Mouse (Mus musculus): ENCODE data around the gene Sorcs2. TPM values are rescaled to one million over a fixed set of nuclear protein-coding genes. Genes with fewer than 3 reads are reported as not detected.

The Sorcs2 gene
- total and polyA plus RNA-seq, 3 experiments: 0.42 to 1.6 (median 0.46) TPM

GRCm38 (mm10) chr5:36069503-36070360, 328.2 kb downstream of the Sorcs2 start:
- H3K4me1 ChIP-seq (ENCODE audit: control insufficient read depth in 1 of 2, insufficient read depth in 2 of 2): no peaks in the 10 kb centered on the region
- H3K36me3 ChIP-seq (replicated peaks in 1 of 2; ENCODE audit: control insufficient read depth in 1 of 2, insufficient read depth in 1 of 2, low read length in 1 of 2): no peaks in the 10 kb centered on the region
- TF ChIP-seq GABPA (IDR thresholded peaks at IDR 0.05; ENCODE audit: insufficient replicate concordance, low read depth, low read length) (no peak), MYC (IDR thresholded peaks at IDR 0.05; ENCODE audit: low read depth, low read length) (no peak), JUND (conservative IDR thresholded peaks at IDR 0.05; ENCODE audit: low read depth, low read length) (no peak), MAZ (IDR thresholded peaks at IDR 0.05; ENCODE audit: low read depth, low read length) (no peak), USF1 (IDR thresholded peaks at IDR 0.05; ENCODE audit: low read depth, low read length) (no peak), POLR2AphosphoS2 (IDR thresholded peaks at IDR 0.05; ENCODE audit: low read depth, low read length) (no peak), ELF1 (IDR thresholded peaks at IDR 0.05; ENCODE audit: low read depth, low read length) (no peak), MAFK (IDR thresholded peaks at IDR 0.05; ENCODE audit: insufficient replicate concordance, low read length) (no peak)
- no peak overlapping the region for H3K4me2 ChIP-seq (ENCODE audit: insufficient read depth, low read depth, poor library complexity, severe bottlenecking)
- in situ Hi-C loops (cut with MboI; ENCODE audit: low pct_ligation_motif_present, low pct_unique_long_range_greater_than_20kb, low sequenced_read_pairs): no loop called here
- peaks cover 18% of the 10 kb centered on the region for H3K9me3 ChIP-seq (replicated peaks; ENCODE audit: low read length)
- H3K79me2 ChIP-seq (replicated peaks; ENCODE audit: control insufficient read depth, extremely low read depth, insufficient read depth, poor library complexity, severe bottlenecking): no peaks in the 10 kb centered on the region
- no peak overlapping the region for H3K4me3 ChIP-seq (replicated peaks in 1 of 3; ENCODE audit: low read depth in 2 of 3, low read length in 2 of 3, poor library complexity in 1 of 3)
- no peak overlapping the region for H3K9ac ChIP-seq (ENCODE audit: insufficient read depth, low read depth)
- H3K27ac ChIP-seq (ENCODE audit: insufficient read depth, low read depth): no peak overlapping the region
- dilution Hi-C loops (cut with MboI; ENCODE audit: extremely low pct_ligation_motif_present, extremely low pct_unique_long_range_greater_than_20kb, low sequenced_read_pairs): no loop called here
- DNase-seq (ENCODE audit: extremely low read depth): no peak
- peaks cover 59% of the 10 kb centered on the region for H3K27me3 ChIP-seq (replicated peaks)

- no peak for DNase-seq (ENCODE audit: extremely low read depth)
- Histone ChIP-seq H3K4me1 (ENCODE audit: control insufficient read depth in 1 of 2, insufficient read depth in 2 of 2) (no peaks in the 10 kb centered on the region), H3K79me2 (replicated peaks; ENCODE audit: control insufficient read depth, extremely low read depth, insufficient read depth, poor library complexity, severe bottlenecking) (no peaks in the 10 kb centered on the region), H3K4me2 (ENCODE audit: insufficient read depth, low read depth, poor library complexity, severe bottlenecking) (no peak overlapping the region), H3K4me3 (replicated peaks in 1 of 3; ENCODE audit: low read depth in 2 of 3, low read length in 2 of 3, poor library complexity in 1 of 3) (no peak overlapping the region), H3K9ac (ENCODE audit: insufficient read depth, low read depth) (no peak overlapping the region), H3K36me3 (replicated peaks in 1 of 2; ENCODE audit: control insufficient read depth in 1 of 2, insufficient read depth in 1 of 2, low read length in 1 of 2) (no peaks in the 10 kb centered on the region), H3K27me3 (replicated peaks) (peaks cover 52% of the 10 kb centered on the region), H3K27ac (ENCODE audit: insufficient read depth, low read depth) (no peak overlapping the region), H3K9me3 (replicated peaks; ENCODE audit: low read length) (peaks cover 18% of the 10 kb centered on the region)
- dilution Hi-C loops (cut with MboI; ENCODE audit: extremely low pct_ligation_motif_present, extremely low pct_unique_long_range_greater_than_20kb, low sequenced_read_pairs) (no loop called here), in situ Hi-C loops (cut with MboI; ENCODE audit: low pct_ligation_motif_present, low pct_unique_long_range_greater_than_20kb, low sequenced_read_pairs) (no loop called here)
- no peak for TF ChIP-seq ZKSCAN1 (IDR thresholded peaks at IDR 0.05; ENCODE audit: borderline replicate concordance, low read depth, low read length)
- no peak for TF ChIP-seq JUND (conservative IDR thresholded peaks at IDR 0.05; ENCODE audit: low read depth, low read length)
- TF ChIP-seq EP300 (IDR thresholded peaks at IDR 0.05; ENCODE audit: low read length): no peak
- TF ChIP-seq MEF2A (IDR thresholded peaks at IDR 0.05; ENCODE audit: borderline replicate concordance, low read depth, low read length): no peak
- TF ChIP-seq UBTF (IDR thresholded peaks at IDR 0.05; ENCODE audit: low read depth, low read length): no peak
- TF ChIP-seq MAX (IDR thresholded peaks at IDR 0.05; ENCODE audit: low read length): no peak
- no peak for TF ChIP-seq USF1 (IDR thresholded peaks at IDR 0.05; ENCODE audit: low read depth, low read length)
- no peak for TF ChIP-seq POLR2AphosphoS2 (IDR thresholded peaks at IDR 0.05; ENCODE audit: low read depth, low read length)
Measured at GRCm38 (mm10) chr5:36067651-36068181, 330.2 kb downstream of the Sorcs2 start.

All from CH12.LX (cell line).